Mouse (Mus musculus) liver, embryonic 13.5 days (tissue): ENCODE results near the gene Gemin7. TPM values are rescaled to one million over a fixed set of nuclear protein-coding genes. Genes with fewer than 3 reads are reported as not detected.

Experiments
- ATAC-seq: fragments of 200-750 bp; cut with Nextera tagmentation; 2 replicates; pipeline ENCODE4 v1.8.0; 2017; ENCODE audit warnings: low read depth, mild to moderate bottlenecking, moderate number of reproducible peaks, moderate library complexity
- DNase-seq: peaks from one replicate; pipeline ENCODE4 v3.0.0; 2022
- H3K27ac ChIP-seq: fragments of 300-500 bp; sonication (generic); 2 replicates; pipeline ENCODE4 v1.5.1; 2015; ENCODE audit warnings: moderate library complexity, mild to moderate bottlenecking, inconsistent platforms
- H3K27me3 ChIP-seq: fragments of 300-500 bp; sonication (generic); 2 replicates; pipeline ENCODE4 v1.6.1; 2015; ENCODE audit warnings: mild to moderate bottlenecking, inconsistent platforms
- H3K36me3 ChIP-seq: fragments of 300-500 bp; sonication (generic); 2 replicates; pipeline ENCODE4 v1.6.1; 2015; ENCODE audit warnings: mild to moderate bottlenecking, inconsistent platforms
- H3K4me1 ChIP-seq: fragments of 300-500 bp; sonication (generic); replicated peaks from 2 replicates; pipeline ENCODE4 v1.6.1; 2015; ENCODE audit warnings: inconsistent platforms
- H3K4me2 ChIP-seq: fragments of 300-500 bp; sonication (generic); 2 replicates; pipeline ENCODE4 v1.6.1; 2015; ENCODE audit warnings: inconsistent platforms, mild to moderate bottlenecking, moderate library complexity
- H3K4me3 ChIP-seq: fragments of 300-500 bp; sonication (generic); replicated peaks from 2 replicates; pipeline ENCODE4 v1.5.1; 2015; ENCODE audit warnings: mild to moderate bottlenecking, inconsistent platforms
- H3K9ac ChIP-seq: fragments of 300-500 bp; sonication (generic); 2 replicates; pipeline ENCODE4 v1.6.1; 2015; ENCODE audit warnings: mild to moderate bottlenecking, inconsistent platforms
- H3K9me3 ChIP-seq: fragments of 300-500 bp; sonication (generic); replicated peaks from 2 replicates; pipeline ENCODE4 v1.6.1; 2016; ENCODE audit warnings: inconsistent platforms
- WGBS: fragments of 180-500 bp; shearing (Covaris S2); methylation state at CpG from one replicate; pipeline ENCODE4 v1.1.7; 2015; ENCODE audit not compliant: insufficient replicate concordance; 5-methylcytosine and 5-hydroxymethylcytosine counted together
- polyA plus RNA-seq: library from polyadenylated mRNA; unstranded; fragments of >200 nt; fragmentation: Nextera tagmentation; extraction: Ambion mirVana; gene quantifications from 2 replicates; pipeline ENCODE4 v1.2.1, GENCODE M21; 2015

Gene Gemin7
- polyA plus RNA-seq, 1 experiment from 2014 or later: 92.7 TPM

- Histone ChIP-seq H3K27me3 (no peaks in the 10 kb centered on the region), H3K27ac (peak overlapping the region; percentile 98), H3K4me3 (peak overlapping the region; percentile 100), H3K9ac (peak overlapping the region; percentile 99), H3K4me2 (peak overlapping the region; percentile 81), H3K4me1 (peaks cover 83% of the 10 kb centered on the region), H3K36me3 (peaks cover 51% of the 10 kb centered on the region), H3K9me3 (0 out of 2 replicates have a peak, but pooled peaks cover 5% of the 10 kb centered on the region)
- DNase-seq (no peak), ATAC-seq (no peak)
- under 1% methylated on average over 11 of the region's 11 CpGs for WGBS
These were observed 16.0 kb downstream of the Gemin7 start for GRCm38 (mm10) chr7:19561431-19561764.

DNA sequence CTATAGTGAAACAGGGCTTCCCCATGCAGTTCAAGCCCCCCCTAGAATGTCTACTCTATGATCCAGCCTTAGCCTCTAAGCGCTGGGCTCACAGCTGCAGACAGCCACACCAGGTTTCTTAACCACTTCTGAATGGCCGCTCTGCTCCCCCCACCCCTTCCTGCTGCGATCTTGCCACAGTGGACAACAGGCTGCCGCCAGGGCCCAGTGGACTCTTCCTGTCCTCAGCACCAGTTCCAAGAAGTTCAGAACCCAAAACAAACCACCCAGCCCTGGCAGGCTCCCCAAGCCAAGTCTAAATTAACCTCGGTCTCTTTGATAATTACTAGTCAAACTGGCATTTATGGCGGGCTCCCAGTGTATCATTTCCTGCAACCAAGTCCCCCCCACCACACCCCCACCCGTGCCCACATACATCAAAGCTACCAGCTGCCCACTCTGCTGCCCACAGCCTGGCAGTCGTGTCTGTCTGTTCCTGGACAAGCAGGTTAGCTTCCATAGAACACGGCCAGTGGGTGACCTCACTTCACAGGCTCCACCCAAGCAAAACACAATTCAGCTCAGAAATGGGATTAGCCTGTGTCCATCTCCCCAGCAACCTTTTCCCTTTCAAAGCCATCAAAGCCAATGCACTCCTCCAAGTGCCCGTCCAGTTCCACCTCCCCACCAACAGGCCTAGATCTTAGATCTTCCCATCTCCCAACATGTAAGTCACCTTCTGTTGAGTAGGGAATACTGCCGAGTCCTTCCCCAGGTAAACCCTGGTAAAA lies 16.7 kb downstream of the Gemin7 start:
- Histone ChIP-seq H3K4me1 (peaks cover 80% of the 10 kb centered on the region), H3K9me3 (0 out of 2 replicates have a peak, but pooled peaks cover 5% of the 10 kb centered on the region), H3K9ac (peak overlapping the region; percentile 99), H3K4me2 (peak overlapping the region; percentile 81), H3K27ac (peak overlapping the region; percentile 98), H3K27me3 (no peaks in the 10 kb centered on the region), H3K36me3 (peaks cover 54% of the 10 kb centered on the region), H3K4me3 (peak overlapping the region; percentile 100)
- ATAC-seq (no peak), DNase-seq (no peak)
- 6% methylated on average over 11 of the region's 11 CpGs for WGBS

- peak overlapping the region; percentile 81 for H3K4me2 ChIP-seq
- WGBS: 54% methylated on average over 2 of the region's 2 CpGs
- peaks cover 54% of the 10 kb centered on the region for H3K36me3 ChIP-seq
- no peak for ATAC-seq
- peak overlapping the region; percentile 100 for H3K4me3 ChIP-seq
- H3K27me3 ChIP-seq: no peaks in the 10 kb centered on the region
- no peaks in the 10 kb centered on the region for H3K9me3 ChIP-seq
- H3K4me1 ChIP-seq: peaks cover 73% of the 10 kb centered on the region
- peak overlapping the region; percentile 99 for H3K9ac ChIP-seq
- no peak for DNase-seq
- peak overlapping the region; percentile 79 for H3K27ac ChIP-seq
These were observed 18.4 kb downstream of the Gemin7 start for GRCm38 (mm10) chr7:19558965-19559364.

- WGBS: 65% methylated on average over 6 of the region's 6 CpGs
- Histone ChIP-seq H3K27ac (peak overlapping the region; percentile 79), H3K27me3 (no peaks in the 10 kb centered on the region), H3K4me1 (peaks cover 69% of the 10 kb centered on the region), H3K4me3 (peak overlapping the region; percentile 100), H3K36me3 (peaks cover 61% of the 10 kb centered on the region), H3K9me3 (no peaks in the 10 kb centered on the region), H3K4me2 (peak overlapping the region; percentile 81), H3K9ac (peak overlapping the region; percentile 99)
- ATAC-seq: peak; percentile 43
- no peak for DNase-seq
These were observed 19.2 kb downstream of the Gemin7 start for GRCm38 (mm10) chr7:19557982-19558900.

DNA sequence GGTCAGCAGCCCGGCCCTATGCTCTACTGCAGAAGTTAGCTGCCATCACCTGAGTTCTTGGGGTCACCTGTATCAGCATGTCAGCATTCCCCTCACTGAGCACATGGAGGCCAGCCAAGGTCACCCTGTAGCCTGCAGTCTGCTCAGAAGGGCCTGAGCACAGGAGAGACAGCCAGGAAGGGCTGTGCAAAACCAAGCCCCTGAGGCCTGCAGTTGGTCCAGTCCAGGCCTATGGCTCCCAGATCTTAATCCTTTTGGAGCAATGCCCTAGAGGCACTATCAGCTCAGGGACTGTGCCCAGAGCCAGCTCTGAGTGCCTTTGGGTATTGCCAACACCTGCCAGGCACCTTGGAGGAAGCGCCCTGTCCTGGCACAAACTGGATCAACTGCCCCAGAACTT lies 20.3 kb downstream of the Gemin7 start:
- ATAC-seq (no peak), DNase-seq (no peak)
- H3K4me3 ChIP-seq: no peak overlapping the region
- peaks cover 73% of the 10 kb centered on the region for H3K4me1 ChIP-seq
- no peak overlapping the region for H3K27ac ChIP-seq
- peaks cover 73% of the 10 kb centered on the region for H3K36me3 ChIP-seq
- H3K9ac ChIP-seq: peak overlapping the region; percentile 17; the same call in 1 of the 2 replicates
- no peaks in the 10 kb centered on the region for H3K9me3 ChIP-seq
- H3K27me3 ChIP-seq: no peaks in the 10 kb centered on the region
- H3K4me2 ChIP-seq: no peak overlapping the region
- 94% methylated on average over 2 of the region's 2 CpGs for WGBS

GRCm38 (mm10) chr7:19554168-19554567 lies 23.2 kb downstream of the Gemin7 start:
- no peak overlapping the region for H3K9ac ChIP-seq
- ATAC-seq: no peak
- peaks cover 70% of the 10 kb centered on the region for H3K4me1 ChIP-seq
- peaks cover 76% of the 10 kb centered on the region for H3K36me3 ChIP-seq
- WGBS: 96% methylated on average over 1 of the region's 1 CpGs
- H3K4me2 ChIP-seq: no peak overlapping the region
- DNase-seq: no peak
- H3K27me3 ChIP-seq: no peaks in the 10 kb centered on the region
- no peak overlapping the region for H3K27ac ChIP-seq
- H3K4me3 ChIP-seq: no peak overlapping the region
- H3K9me3 ChIP-seq: no peaks in the 10 kb centered on the region

GRCm38 (mm10) chr7:19552443-19552842 lies 25.0 kb downstream of the Gemin7 start:
- no peak overlapping the region for H3K4me2 ChIP-seq
- H3K9me3 ChIP-seq: no peaks in the 10 kb centered on the region
- peaks cover 69% of the 10 kb centered on the region for H3K4me1 ChIP-seq
- DNase-seq (no peak), ATAC-seq (no peak)
- 40% methylated on average over 2 of the region's 2 CpGs for WGBS
- H3K9ac ChIP-seq: peak overlapping the region; percentile 5; the same call in 1 of the 2 replicates
- H3K27ac ChIP-seq: no peak overlapping the region; the same call in 1 of the 2 replicates
- peaks cover 68% of the 10 kb centered on the region for H3K36me3 ChIP-seq
- no peaks in the 10 kb centered on the region for H3K27me3 ChIP-seq
- no peak overlapping the region for H3K4me3 ChIP-seq

- no peak overlapping the region for H3K4me3 ChIP-seq
- DNase-seq: no peak
- no peaks in the 10 kb centered on the region for H3K27me3 ChIP-seq
- ATAC-seq: no peak
- no peak overlapping the region for H3K9ac ChIP-seq
- H3K4me1 ChIP-seq: peaks cover 69% of the 10 kb centered on the region
- no peaks in the 10 kb centered on the region for H3K9me3 ChIP-seq
- peaks cover 60% of the 10 kb centered on the region for H3K36me3 ChIP-seq
- WGBS: 85% methylated on average over 5 of the region's 5 CpGs
- no peak overlapping the region for H3K4me2 ChIP-seq
- no peak overlapping the region for H3K27ac ChIP-seq
These were observed 25.8 kb downstream of the Gemin7 start for GRCm38 (mm10) chr7:19551634-19552033.

DNA sequence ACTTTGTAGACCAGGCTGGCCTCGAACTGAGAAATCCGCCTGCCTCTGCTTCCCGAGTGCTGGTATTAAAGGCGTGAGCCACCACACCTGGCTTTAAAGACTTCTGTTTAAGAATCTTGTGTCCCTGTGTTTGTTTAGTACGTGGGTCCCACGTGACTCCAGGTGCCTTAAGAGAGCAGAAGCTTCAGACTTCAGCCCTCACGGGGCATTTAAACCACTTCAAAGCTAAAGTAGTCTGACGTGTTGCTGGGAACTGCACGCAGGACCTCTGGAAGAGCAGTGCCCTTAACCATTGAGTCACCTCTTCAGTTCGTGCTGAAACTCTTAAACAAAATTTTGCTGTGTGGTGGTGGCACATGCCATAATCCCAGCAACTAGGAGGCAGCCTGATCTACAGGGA lies 28.0 kb downstream of the Gemin7 start:
- 87% methylated on average over 10 of the region's 10 CpGs for WGBS
- peaks cover 38% of the 10 kb centered on the region for H3K36me3 ChIP-seq

GRCm38 (mm10) chr7:19547344-19547969 lies 29.9 kb downstream of the Gemin7 start:
- H3K4me3 ChIP-seq: no peak overlapping the region
- H3K27me3 ChIP-seq: no peaks in the 10 kb centered on the region
- DNase-seq (no peak), ATAC-seq (peak; percentile 28; the same call in 1 of the 2 replicates)
- H3K4me2 ChIP-seq: 0 out of 2 replicates have a peak overlapping the region, but pooled peaks have one; percentile 5
- H3K36me3 ChIP-seq: peaks cover 18% of the 10 kb centered on the region
- H3K4me1 ChIP-seq: peaks cover 81% of the 10 kb centered on the region
- H3K9me3 ChIP-seq: no peaks in the 10 kb centered on the region
- no peak overlapping the region for H3K9ac ChIP-seq
- H3K27ac ChIP-seq: 0 out of 2 replicates have a peak overlapping the region, but pooled peaks have one; percentile 4
- WGBS: 78% methylated on average over 2 of the region's 2 CpGs

More for the DNA sequence above, 28.0 kb downstream of the Gemin7 start:
- Histone ChIP-seq H3K9me3 (no peaks in the 10 kb centered on the region), H3K27ac (no peak overlapping the region), H3K4me2 (no peak overlapping the region), H3K4me1 (peaks cover 77% of the 10 kb centered on the region), H3K27me3 (no peaks in the 10 kb centered on the region), H3K9ac (no peak overlapping the region), H3K4me3 (no peak overlapping the region)
- DNase-seq (no peak), ATAC-seq (no peak)

- DNase-seq (no peak), ATAC-seq (no peak)
- Histone ChIP-seq H3K36me3 (peaks cover 17% of the 10 kb centered on the region; the same call in 1 of the 2 replicates), H3K4me3 (no peak overlapping the region), H3K9ac (no peak overlapping the region), H3K27me3 (no peaks in the 10 kb centered on the region), H3K4me1 (peaks cover 74% of the 10 kb centered on the region), H3K27ac (no peak overlapping the region), H3K4me2 (no peak overlapping the region), H3K9me3 (no peaks in the 10 kb centered on the region)
- WGBS: 77% methylated on average over 3 of the region's 3 CpGs
These were observed 31.4 kb downstream of the Gemin7 start for GRCm38 (mm10) chr7:19546007-19546406.
